Mouse (Mus musculus) olfactory bulb, adult 2 months (tissue): Measurements from ENCODE around the gene Zfp811. TPM values are rescaled to one million over a fixed set of nuclear protein-coding genes. Genes with fewer than 3 reads are reported as not detected.
A peak's percentile ranks its signal among the peaks of the same experiment; 100 is the strongest.

ENCODE experiments used
- H3K27ac ChIP-seq: fragments of 200-500 bp; 2 replicates; pipeline ENCODE4 v1.5.1; 2012; ENCODE audit warnings: low read depth, low read length; ENCODE audit not compliant: insufficient read depth
- H3K4me1 ChIP-seq: fragments of 200-500 bp; 2 replicates; pipeline ENCODE4 v1.6.1; 2012; ENCODE audit warnings: low read length; ENCODE audit not compliant: control insufficient read depth, insufficient read depth
- H3K4me3 ChIP-seq: fragments of 200-500 bp; 2 replicates; pipeline ENCODE4 v1.5.1; 2012; ENCODE audit warnings: mild to moderate bottlenecking, low read depth, low read length, moderate library complexity; ENCODE audit not compliant: insufficient read depth
- CTCF ChIP-seq: fragments of 200-500 bp; IDR thresholded peaks from 2 replicates; pipeline ENCODE4 v1.5.1; 2012; ENCODE audit warnings: low read depth, mild to moderate bottlenecking, low read length, moderate library complexity; ENCODE audit not compliant: insufficient read depth
- POLR2A ChIP-seq: fragments of 200-500 bp; IDR thresholded peaks from 2 replicates; pipeline ENCODE4 v1.6.1; 2012; ENCODE audit warnings: mild to moderate bottlenecking, low read depth, low read length, moderate library complexity; ENCODE audit not compliant: insufficient read depth
- WGBS: fragments of 180-500 bp; shearing (Covaris S2); methylation state at CpG from one replicate; pipeline ENCODE4 v1.1.7; 2018; 5-methylcytosine and 5-hydroxymethylcytosine counted together
- polyA plus RNA-seq: library from polyadenylated mRNA; stranded (reverse); fragments of >200 nt; gene quantifications from 2 replicates; pipeline ENCODE4 v1.2.4, GENCODE M21; 2012; ENCODE audit warnings: low replicate concordance; ENCODE audit not compliant: missing spikeins, insufficient read depth, insufficient read length

The Zfp811 gene
- polyA plus RNA-seq, 1 experiment, result not detected

DNA sequence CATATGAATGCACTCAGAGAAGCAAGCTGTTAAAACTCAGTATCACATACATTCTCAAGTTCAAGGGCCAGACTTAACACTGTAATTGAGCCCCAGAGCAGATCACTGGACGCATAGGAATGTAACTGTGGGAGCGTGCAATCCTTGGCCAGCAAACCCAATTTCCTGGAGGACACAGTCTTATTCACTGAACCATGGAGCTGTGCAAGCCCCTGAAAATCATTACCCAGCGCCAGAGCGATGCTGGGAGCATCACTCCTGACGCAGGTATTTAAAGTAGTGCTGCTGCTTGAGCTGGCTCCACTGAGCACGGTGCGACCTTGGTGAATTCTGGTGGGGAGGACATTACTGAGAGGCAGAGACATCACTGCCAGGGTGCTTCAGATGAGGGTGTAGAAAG lies 4.4 kb upstream of the Zfp811 start:
- TF ChIP-seq CTCF (no peak), POLR2A (no peak)
- H3K27ac ChIP-seq, result no peak overlapping the region
- no peak overlapping the region for H3K4me3 ChIP-seq
- 83% methylated on average over 7 of the region's 7 CpGs for WGBS
- H3K4me1 ChIP-seq, result no peaks in the 10 kb centered on the region

DNA sequence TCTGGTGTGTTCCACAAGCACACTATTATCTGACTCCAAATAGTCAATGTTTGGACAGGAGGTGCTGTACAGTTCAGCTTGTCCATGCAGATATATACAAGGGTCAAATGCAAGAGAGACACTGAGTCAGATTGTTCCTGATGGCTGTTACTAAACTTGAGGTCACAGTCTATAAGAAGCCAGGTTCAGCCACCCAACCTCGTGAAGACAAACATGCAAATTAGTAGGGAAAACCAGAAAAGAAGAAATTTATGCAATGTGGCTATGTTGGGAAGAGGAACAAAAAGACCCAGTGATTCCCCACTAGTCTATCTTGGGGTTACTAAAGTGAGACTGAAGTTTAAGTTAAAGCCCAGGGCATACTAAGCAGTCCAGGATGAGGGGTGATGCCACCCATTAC lies 917 bp upstream of the Zfp811 start:
- H3K4me1 ChIP-seq, result 0 out of 2 replicates have a peak, but pooled peaks cover 2% of the 10 kb centered on the region

DNA sequence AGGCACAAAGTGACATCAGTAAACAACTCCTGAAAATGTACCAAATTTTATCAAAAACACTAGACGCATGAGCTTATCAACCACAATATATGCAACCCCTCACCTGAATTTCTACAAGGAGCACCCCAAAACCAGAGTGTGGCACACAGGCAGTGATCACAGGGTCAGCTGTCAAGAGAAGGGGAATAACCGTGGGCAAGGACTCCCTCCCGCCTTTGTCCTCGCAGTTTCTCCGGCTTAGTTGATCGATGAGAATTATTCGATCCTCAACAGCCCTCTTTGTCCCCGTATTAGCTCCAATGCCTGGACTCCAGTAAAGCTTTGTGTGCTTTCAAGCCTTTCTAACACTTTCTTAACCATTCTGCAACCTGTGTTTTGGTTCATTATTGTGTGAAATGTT lies 810 bp downstream of the Zfp811 start:
- TF ChIP-seq POLR2A, result no peak
- TF ChIP-seq CTCF, result no peak
- Histone ChIP-seq H3K4me1 (0 out of 2 replicates have a peak, but pooled peaks cover 2% of the 10 kb centered on the region), H3K27ac (peak overlapping the region; percentile 23; the same call in 1 of the 2 replicates), H3K4me3 (peak overlapping the region; percentile 46)
- WGBS, result 4% methylated on average over 8 of the region's 8 CpGs

More for the DNA sequence above, 917 bp upstream of the Zfp811 start:
- no peak overlapping the region for H3K4me3 ChIP-seq
- 27% methylated on average over 1 of the region's 1 CpGs for WGBS
- no peak overlapping the region for H3K27ac ChIP-seq
- TF ChIP-seq CTCF (no peak), POLR2A (no peak)

DNA sequence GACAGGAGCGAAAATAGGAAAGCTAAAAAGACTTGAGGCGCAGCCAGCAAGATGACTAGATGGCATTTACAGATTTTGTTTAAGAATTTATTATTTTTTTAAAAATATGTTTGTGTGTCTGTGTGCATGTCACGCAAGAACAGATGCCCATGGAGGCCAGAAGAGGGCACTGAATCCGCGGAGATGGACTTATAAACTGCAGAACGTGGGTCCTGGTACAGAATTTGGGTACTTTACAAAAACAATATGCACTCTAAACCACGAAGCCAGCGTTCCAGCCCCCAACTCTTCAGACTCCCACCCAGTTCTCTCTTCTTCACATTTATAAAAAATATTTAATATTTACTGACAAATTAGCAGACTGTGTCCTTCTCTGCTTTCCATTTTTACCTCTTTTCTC lies 20.5 kb downstream of the Zfp811 start:
- Histone ChIP-seq H3K4me3 (no peak overlapping the region), H3K4me1 (0 out of 2 replicates have a peak, but pooled peaks cover 3% of the 10 kb centered on the region), H3K27ac (no peak overlapping the region)
- 76% methylated on average over 8 of the region's 8 CpGs for WGBS
- TF ChIP-seq POLR2A (no peak), CTCF (no peak)

DNA sequence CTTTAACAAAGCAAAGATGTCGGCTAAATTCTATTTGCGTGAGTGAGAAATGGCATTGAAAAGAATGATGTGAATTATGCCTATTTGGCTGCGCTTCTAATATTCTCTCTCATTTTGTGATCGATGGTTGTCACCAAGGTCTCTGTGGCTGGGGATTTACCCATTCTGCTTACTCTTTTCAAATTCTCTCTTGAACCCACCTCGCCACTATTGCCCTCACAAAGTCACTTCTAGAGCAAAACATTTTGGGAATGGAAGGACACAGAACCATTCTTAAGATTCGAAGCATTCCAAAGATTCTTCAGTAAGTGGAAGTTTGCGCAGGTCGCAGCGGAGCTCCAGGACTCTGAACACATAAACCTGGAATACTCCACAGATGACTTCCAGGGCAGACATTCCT lies 21.2 kb downstream of the Zfp811 start:
- 7% methylated on average over 9 of the region's 9 CpGs for WGBS
- H3K4me1 ChIP-seq, result 0 out of 2 replicates have a peak, but pooled peaks cover 3% of the 10 kb centered on the region
- no peak overlapping the region for H3K27ac ChIP-seq
- TF ChIP-seq CTCF (no peak), POLR2A (no peak)
- H3K4me3 ChIP-seq, result no peak overlapping the region

DNA sequence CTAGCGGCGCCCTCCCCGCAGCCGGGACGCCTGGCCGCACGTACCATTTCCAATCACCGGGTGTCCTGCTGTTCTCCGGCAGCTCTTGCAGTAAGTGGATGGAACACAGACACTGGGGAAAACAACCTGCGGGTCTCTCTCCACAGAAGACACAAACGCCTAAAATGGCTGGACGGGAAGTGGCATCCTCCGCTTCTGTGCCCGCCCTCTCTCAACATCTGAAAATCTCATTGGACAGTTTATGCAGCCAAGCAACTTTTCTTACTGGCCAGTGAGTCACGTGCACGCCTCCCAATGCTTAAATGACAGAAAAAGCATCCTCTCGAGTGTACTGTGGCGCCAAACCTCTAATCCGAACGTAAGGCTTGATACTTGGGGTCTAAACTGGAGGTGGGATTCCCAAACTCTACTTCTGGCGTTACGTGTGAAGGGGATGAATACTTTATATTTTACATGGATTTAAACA lies 21.6 kb downstream of the Zfp811 start, which contains the start of gene Zfp871:
Gene Zfp871, minus strand, starts transcription at position 194 of the 466 bp plus-strand sequence.
- under 1% methylated on average over 22 of the region's 22 CpGs for WGBS
- H3K4me3 ChIP-seq, result peak within 1 kb of the TSS; percentile 78
- peak within 1 kb of the TSS; percentile 83 for H3K27ac ChIP-seq
- TF ChIP-seq CTCF, result no peak
- TF ChIP-seq POLR2A, result peak; percentile 80
- 0 out of 2 replicates have a peak, but pooled peaks cover 3% of the 10 kb centered on the region for H3K4me1 ChIP-seq

DNA sequence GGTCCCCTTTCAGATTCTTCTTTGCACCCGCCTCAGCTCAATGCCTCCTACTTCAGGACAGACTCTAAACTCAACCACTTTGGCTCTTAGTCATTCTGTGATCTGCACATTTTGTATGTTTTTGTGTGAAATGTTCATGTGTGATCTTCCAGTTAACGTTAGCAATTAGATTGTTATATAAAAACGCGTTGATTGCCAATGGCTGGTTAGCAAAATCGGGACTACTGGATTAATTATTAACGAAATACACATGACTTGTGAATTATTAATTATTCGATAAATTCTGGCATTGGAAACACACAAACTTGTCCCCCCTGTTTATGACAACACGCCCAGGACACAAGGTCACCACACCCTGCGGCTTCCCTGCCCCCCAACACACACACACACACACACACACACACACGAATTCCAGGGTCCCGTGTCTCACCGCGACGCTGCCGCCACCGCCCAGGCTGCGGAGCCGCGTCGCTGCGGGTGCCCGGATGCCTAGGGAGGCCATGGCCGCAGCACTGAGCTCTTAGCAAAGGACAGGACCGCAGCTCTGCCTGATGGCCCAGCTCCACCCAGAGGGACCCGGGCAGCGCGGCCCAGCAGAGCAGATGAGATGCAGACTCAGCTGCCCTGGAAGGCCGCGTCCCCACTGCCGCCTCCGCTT lies 22.2 kb downstream of the Zfp811 start:
- TF ChIP-seq CTCF, result no peak
- TF ChIP-seq POLR2A, result no peak
- Histone ChIP-seq H3K4me1 (0 out of 2 replicates have a peak, but pooled peaks cover 3% of the 10 kb centered on the region), H3K27ac (peak overlapping the region; percentile 83), H3K4me3 (peak overlapping the region; percentile 78)
- WGBS, result 1% methylated on average over 31 of the region's 31 CpGs

DNA sequence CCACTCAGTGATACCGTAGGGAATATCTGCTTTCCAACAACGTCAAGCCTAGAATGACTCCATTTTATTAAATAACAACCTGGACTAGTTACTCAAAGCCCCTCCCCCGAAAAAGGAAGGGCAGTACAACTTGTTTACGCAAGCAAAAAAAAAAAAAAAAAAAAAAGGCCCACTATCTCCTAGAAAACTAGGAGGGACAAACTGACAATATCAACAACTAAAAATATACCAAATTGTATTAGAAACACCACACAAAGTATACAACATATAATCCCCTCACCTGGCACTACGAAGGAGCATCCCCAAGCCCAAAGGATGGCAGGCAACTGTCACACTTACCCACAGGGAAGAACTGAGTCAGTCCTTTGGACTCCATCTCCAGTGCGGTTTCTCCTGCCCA lies 22.8 kb downstream of the Zfp811 start:
- Histone ChIP-seq H3K4me1 (0 out of 2 replicates have a peak, but pooled peaks cover 3% of the 10 kb centered on the region), H3K27ac (no peak overlapping the region), H3K4me3 (peak overlapping the region; percentile 78)
- 30% methylated on average over 6 of the region's 6 CpGs for WGBS
- TF ChIP-seq POLR2A (no peak), CTCF (no peak)

DNA sequence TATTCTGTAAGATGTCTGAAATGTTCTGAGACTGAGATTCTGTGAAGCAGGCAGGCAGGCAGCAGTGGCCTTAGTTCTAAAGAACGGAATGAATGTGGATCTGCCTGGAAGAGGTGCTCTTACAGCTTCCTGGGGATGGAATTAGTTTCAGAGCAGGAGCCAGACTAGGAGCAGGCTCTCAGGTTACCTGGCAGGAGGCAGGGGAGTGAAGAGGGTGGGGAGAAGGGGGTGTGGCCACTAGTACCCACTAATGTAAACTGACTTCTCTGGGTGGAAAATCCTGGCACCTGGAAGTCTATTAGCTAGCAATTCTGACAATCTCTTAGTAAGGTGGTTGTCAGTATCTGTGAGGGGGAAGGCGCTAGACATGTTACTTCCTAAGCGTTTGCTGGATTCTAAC lies 24.1 kb downstream of the Zfp811 start:
- 0 out of 2 replicates have a peak, but pooled peaks cover 3% of the 10 kb centered on the region for H3K4me1 ChIP-seq
- H3K27ac ChIP-seq, result no peak overlapping the region
- TF ChIP-seq POLR2A (no peak), CTCF (no peak)
- H3K4me3 ChIP-seq, result no peak overlapping the region
- 63% methylated on average over 3 of the region's 3 CpGs for WGBS
